Mouse (Mus musculus) kidney, embryonic 15.5 days (tissue): ENCODE results near the gene Heatr5a. TPM values are rescaled to one million over a fixed set of nuclear protein-coding genes. Genes with fewer than 3 reads are reported as not detected.

ENCODE experiments used
- ATAC-seq: fragments of 200-750 bp; cut with Nextera tagmentation; replicated peaks from 2 replicates; pipeline ENCODE4 v1.8.0; 2017; ENCODE audit warnings: moderate TSS enrichment; ENCODE audit not compliant: low FRiP score
- H3K27ac ChIP-seq: fragments of 300-500 bp; sonication (generic); 2 replicates; pipeline ENCODE4 v1.5.1; 2015; ENCODE audit warnings: mild to moderate bottlenecking, inconsistent platforms
- H3K27me3 ChIP-seq: fragments of 300-500 bp; sonication (generic); 2 replicates; pipeline ENCODE4 v1.6.1; 2015; ENCODE audit warnings: inconsistent platforms
- H3K36me3 ChIP-seq: fragments of 300-500 bp; sonication (generic); 2 replicates; pipeline ENCODE4 v1.6.1; 2015; ENCODE audit warnings: inconsistent platforms
- H3K4me1 ChIP-seq: fragments of 300-500 bp; sonication (generic); 2 replicates; pipeline ENCODE4 v1.6.1; 2015; ENCODE audit warnings: inconsistent platforms
- H3K4me2 ChIP-seq: fragments of 300-500 bp; sonication (generic); 2 replicates; pipeline ENCODE4 v1.6.1; 2015; ENCODE audit warnings: moderate library complexity, mild to moderate bottlenecking, inconsistent platforms
- H3K4me3 ChIP-seq: fragments of 300-500 bp; sonication (generic); replicated peaks from 2 replicates; pipeline ENCODE4 v1.5.1; 2015; ENCODE audit warnings: mild to moderate bottlenecking, inconsistent platforms
- H3K9ac ChIP-seq: fragments of 300-500 bp; sonication (generic); 2 replicates; pipeline ENCODE4 v1.6.1; 2015; ENCODE audit warnings: mild to moderate bottlenecking, inconsistent platforms
- H3K9me3 ChIP-seq: fragments of 300-500 bp; sonication (generic); replicated peaks from 2 replicates; pipeline ENCODE4 v1.6.1; 2016; ENCODE audit warnings: inconsistent platforms
- WGBS: fragments of 180-500 bp; shearing (Covaris S2); methylation state at CpG from one replicate; pipeline ENCODE4 v1.1.7; 2015; ENCODE audit warnings: mixed read lengths; 5-methylcytosine and 5-hydroxymethylcytosine counted together
- polyA plus RNA-seq: library from polyadenylated mRNA; unstranded; fragments of >200 nt; fragmentation: Nextera tagmentation; extraction: Ambion mirVana; gene quantifications from 2 replicates; pipeline ENCODE4 v1.2.1, GENCODE M21; 2015

Heatr5a gene
- polyA plus RNA-seq, 1 experiment from 2014 or later, result 11.0 TPM

DNA sequence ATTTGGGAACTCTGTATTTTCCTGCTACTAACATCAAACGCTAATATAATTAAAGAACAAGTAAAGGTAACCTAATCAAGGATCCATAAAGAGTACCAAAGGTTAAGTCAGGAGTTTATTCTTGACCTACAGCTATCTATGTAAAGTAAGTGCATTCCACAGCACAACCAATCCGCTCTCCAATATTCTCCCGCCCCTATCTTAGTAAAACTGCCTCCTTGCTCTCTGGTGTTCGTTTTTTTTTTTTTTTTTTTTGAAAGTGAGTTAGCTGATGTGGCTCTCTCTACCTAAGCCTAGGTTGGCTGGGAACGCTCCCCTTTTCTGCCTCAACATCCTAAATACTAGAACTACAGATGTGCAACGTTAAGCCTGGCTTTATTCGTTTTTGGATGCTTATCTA, 1.2 kb downstream of the Heatr5a start:
- no peaks in the 10 kb centered on the region for H3K27me3 ChIP-seq
- peaks cover 8% of the 10 kb centered on the region for H3K4me1 ChIP-seq
- no peaks in the 10 kb centered on the region for H3K36me3 ChIP-seq
- no peak for ATAC-seq
- 19% methylated on average over 7 of the region's 7 CpGs for whole genome bisulfite sequencing
- H3K27ac ChIP-seq, result no peak overlapping the region
- H3K4me2 ChIP-seq, result peak overlapping the region; percentile 53
- peak overlapping the region; percentile 81 for H3K4me3 ChIP-seq
- no peaks in the 10 kb centered on the region for H3K9me3 ChIP-seq
- H3K9ac ChIP-seq, result peak overlapping the region; percentile 77; the same call in 1 of the 2 replicates

DNA sequence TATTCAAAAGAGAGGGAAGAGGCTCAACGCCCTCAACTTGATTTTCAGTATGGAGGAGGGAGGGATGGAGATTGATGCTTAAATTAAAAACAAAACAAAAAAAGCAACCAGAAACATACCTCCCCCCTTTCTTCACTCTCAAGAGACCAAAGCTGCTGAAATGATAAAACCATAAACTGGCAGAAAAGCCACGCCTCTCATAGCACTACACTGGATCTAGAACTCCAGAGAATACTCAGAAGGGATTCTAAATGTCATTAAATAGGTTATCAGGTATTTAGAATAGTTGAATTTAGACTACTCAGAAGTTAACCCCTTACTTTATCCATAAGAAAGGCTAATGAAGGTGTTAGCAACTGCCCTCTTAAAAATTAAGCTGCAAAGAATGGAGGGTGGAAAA, 2.0 kb downstream of the Heatr5a start:
- ATAC-seq, result no peak
- Histone ChIP-seq H3K9ac (no peak overlapping the region), H3K27ac (no peak overlapping the region), H3K4me3 (no peak overlapping the region), H3K4me2 (no peak overlapping the region), H3K27me3 (no peaks in the 10 kb centered on the region), H3K36me3 (no peaks in the 10 kb centered on the region), H3K9me3 (no peaks in the 10 kb centered on the region), H3K4me1 (peaks cover 9% of the 10 kb centered on the region)
- 76% methylated on average over 2 of the region's 2 CpGs for WGBS

DNA sequence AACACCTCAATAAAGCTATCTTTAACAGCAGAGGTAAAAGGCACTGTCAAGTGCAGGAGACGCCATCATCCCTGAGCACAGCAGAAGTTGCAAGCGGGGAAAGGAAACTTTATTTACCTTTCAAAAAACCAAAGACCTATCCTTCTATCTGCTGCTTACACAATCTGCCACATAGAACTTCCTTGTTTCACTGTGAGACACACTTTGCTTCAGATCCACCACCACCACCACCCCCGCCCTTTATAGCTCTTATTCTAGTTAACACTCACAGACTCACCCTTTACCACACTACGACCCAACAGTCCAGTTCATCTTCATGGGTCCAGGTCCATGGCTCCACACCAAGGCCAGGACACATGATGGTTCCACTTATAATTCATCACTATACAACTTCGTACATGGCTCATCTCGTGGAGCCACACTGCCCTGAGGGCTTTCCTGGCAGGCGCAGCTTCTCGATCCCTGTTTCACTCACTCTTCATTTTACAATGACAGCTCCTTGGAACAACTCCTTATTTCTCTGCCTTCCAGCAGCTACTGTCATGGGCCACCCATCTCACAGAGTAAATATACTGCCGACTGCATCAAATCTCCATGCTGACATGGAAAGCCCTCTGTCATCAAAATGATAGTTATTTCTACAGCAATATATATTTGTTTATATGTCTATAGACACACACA, 3.1 kb downstream of the Heatr5a start:
- H3K4me3 ChIP-seq, result no peak overlapping the region
- H3K9ac ChIP-seq, result no peak overlapping the region
- H3K9me3 ChIP-seq, result no peaks in the 10 kb centered on the region
- no peak overlapping the region for H3K27ac ChIP-seq
- no peak overlapping the region for H3K4me2 ChIP-seq
- H3K36me3 ChIP-seq, result no peaks in the 10 kb centered on the region
- H3K4me1 ChIP-seq, result peaks cover 13% of the 10 kb centered on the region
- no peaks in the 10 kb centered on the region for H3K27me3 ChIP-seq
- ATAC-seq, result no peak
- 83% methylated on average over 9 of the region's 9 CpGs for WGBS

DNA sequence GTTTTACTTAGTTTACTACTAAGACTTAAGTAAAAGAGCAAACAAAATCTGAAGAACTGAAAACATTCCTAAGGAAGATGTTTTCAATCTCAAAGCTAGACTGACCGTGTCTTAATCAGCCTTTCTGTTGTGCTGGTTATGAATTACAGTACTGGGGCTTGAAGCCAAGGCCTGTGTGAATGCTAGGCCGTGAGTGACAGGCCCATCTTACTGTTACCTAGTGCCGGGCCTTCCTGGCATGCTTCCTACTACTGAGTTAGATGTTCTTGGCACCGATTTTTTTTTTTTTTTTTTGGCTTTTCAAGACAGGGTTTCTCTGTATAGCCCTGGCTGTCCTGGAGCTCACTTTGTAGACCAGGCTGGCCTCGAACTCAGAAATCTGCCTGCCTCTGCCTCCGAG, 13.5 kb downstream of the Heatr5a start:
- Histone ChIP-seq H3K4me3 (no peak overlapping the region), H3K36me3 (peaks cover 56% of the 10 kb centered on the region), H3K4me2 (no peak overlapping the region), H3K9ac (no peak overlapping the region), H3K4me1 (no peaks in the 10 kb centered on the region), H3K9me3 (no peaks in the 10 kb centered on the region), H3K27me3 (no peaks in the 10 kb centered on the region), H3K27ac (no peak overlapping the region)
- ATAC-seq, result no peak
- WGBS, result 83% methylated on average over 6 of the region's 6 CpGs

DNA sequence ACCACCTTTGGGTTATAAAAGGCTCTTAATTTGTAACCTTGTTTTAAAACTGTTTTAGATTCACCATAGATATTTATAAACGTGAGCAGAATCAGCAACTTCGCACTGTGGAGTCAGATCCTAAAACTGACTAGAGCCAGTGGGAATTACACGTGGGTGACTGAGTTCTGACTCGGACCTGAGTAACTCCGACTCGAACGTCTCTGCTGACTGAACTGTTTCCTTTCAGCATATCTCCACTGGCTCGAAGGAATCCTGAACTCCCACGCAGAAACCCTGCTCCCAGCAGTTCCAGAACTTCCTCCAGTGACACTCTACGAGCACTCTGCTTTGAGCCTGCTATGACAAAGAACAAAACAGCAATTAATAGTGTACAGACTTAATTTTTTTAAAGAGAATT, 18.8 kb downstream of the Heatr5a start:
- Histone ChIP-seq H3K9ac (no peak overlapping the region), H3K4me3 (no peak overlapping the region), H3K4me2 (no peak overlapping the region), H3K36me3 (peaks cover 79% of the 10 kb centered on the region), H3K9me3 (no peaks in the 10 kb centered on the region), H3K27ac (no peak overlapping the region), H3K4me1 (no peaks in the 10 kb centered on the region), H3K27me3 (no peaks in the 10 kb centered on the region)
- 0 out of 2 replicates have a peak, but pooled peaks have one; percentile 36 for ATAC-seq
- WGBS, result 39% methylated on average over 10 of the region's 10 CpGs

DNA sequence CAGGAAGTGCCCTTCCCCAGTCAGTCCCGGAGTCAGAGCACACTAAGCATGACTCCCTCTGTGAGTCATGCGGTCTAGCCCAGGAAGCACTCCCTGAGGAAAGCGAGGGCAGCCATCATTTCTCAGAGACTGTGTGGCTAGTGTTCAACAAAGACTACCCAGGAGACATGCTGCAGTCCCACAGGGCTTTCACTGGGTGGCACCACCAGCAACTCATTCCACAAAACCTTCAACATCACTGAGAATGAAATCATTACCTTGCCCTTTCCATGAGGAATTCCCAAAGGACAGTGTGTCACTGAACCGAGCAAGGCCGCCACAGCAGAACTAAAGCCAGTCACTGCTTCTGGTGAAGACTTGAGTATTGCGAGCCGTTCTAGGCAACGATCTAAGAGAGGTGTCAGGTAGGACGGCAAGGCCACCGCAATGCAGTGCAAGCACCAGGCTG, 23.6 kb downstream of the Heatr5a start:
- 83% methylated on average over 10 of the region's 10 CpGs for WGBS
- no peak overlapping the region for H3K27ac ChIP-seq
- H3K36me3 ChIP-seq, result peaks cover 69% of the 10 kb centered on the region
- H3K4me2 ChIP-seq, result no peak overlapping the region
- no peaks in the 10 kb centered on the region for H3K27me3 ChIP-seq
- no peak overlapping the region for H3K4me3 ChIP-seq
- no peak for ATAC-seq
- H3K4me1 ChIP-seq, result no peaks in the 10 kb centered on the region
- H3K9me3 ChIP-seq, result no peaks in the 10 kb centered on the region
- no peak overlapping the region for H3K9ac ChIP-seq

DNA sequence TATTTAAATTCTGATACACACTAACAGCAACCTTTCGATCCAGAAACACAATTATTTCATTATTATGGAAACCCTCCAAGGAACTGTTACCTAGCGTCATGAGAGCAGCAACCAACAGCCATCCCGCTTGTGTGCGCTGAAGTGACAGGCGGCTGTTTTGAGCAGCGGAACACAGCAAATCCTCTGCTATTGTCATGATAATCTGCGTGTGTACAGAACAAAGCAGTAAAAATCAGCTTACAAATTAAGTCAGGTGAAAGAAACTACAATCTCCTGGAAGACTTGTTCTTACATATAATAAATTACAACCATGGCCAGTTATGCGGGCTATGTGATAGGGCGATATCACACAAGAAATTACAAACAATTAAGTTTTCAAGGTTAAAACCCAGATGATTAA, 25.8 kb downstream of the Heatr5a start:
- Histone ChIP-seq H3K4me1 (no peaks in the 10 kb centered on the region), H3K27ac (no peak overlapping the region), H3K27me3 (no peaks in the 10 kb centered on the region), H3K9me3 (no peaks in the 10 kb centered on the region), H3K4me3 (no peak overlapping the region), H3K36me3 (peaks cover 59% of the 10 kb centered on the region), H3K9ac (no peak overlapping the region), H3K4me2 (no peak overlapping the region)
- WGBS, result 94% methylated on average over 9 of the region's 9 CpGs
- no peak for ATAC-seq

DNA sequence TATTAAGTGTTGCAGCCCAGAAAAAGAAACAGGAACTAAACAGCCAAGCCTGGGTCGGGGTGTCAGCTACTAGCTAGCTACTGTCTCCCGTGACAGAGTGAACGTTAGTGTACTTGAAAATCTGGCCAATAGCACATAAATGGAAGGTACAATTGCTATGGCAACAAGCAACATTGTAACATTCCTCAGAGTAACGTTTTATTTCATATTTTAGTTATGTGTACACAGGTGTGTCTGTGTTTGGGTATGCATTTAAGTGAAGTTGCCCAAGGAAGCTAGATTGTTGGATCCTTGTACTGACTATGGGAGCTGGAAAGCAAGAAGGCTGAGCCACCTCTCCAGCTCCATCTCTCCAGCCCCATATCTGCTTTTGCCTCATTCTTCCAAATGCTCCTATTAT, 31.3 kb downstream of the Heatr5a start:
- no peak overlapping the region for H3K9ac ChIP-seq
- no peaks in the 10 kb centered on the region for H3K4me1 ChIP-seq
- H3K27ac ChIP-seq, result no peak overlapping the region
- WGBS, result 85% methylated on average over 4 of the region's 4 CpGs
- no peak overlapping the region for H3K4me3 ChIP-seq
- no peak overlapping the region for H3K4me2 ChIP-seq
- no peaks in the 10 kb centered on the region for H3K9me3 ChIP-seq
- ATAC-seq, result no peak
- peaks cover 45% of the 10 kb centered on the region for H3K36me3 ChIP-seq
- H3K27me3 ChIP-seq, result no peaks in the 10 kb centered on the region

DNA sequence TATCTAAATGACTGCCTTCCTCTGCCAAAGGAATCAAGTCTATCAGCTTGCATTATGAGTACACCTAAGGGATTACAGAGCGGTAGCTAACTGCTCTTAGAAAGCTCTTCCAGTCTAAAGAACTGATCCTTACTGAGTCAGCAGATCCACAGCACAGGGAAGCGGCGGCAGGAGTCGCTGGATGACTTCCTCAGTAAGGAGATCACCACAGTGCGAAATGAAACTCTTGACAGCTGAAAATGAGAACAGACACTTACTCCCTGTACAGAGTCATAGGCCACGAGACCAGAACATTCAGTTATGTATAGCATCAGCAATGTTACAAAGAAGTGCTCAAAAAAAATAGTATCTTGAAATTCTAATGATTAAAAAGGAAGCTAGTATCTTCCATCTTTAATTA, 33.2 kb downstream of the Heatr5a start:
- H3K9me3 ChIP-seq, result no peaks in the 10 kb centered on the region
- no peak overlapping the region for H3K27ac ChIP-seq
- WGBS, result 71% methylated on average over 6 of the region's 6 CpGs
- ATAC-seq, result no peak
- H3K9ac ChIP-seq, result no peak overlapping the region
- H3K27me3 ChIP-seq, result no peaks in the 10 kb centered on the region
- H3K36me3 ChIP-seq, result peaks cover 42% of the 10 kb centered on the region
- no peaks in the 10 kb centered on the region for H3K4me1 ChIP-seq
- no peak overlapping the region for H3K4me2 ChIP-seq
- H3K4me3 ChIP-seq, result no peak overlapping the region

DNA sequence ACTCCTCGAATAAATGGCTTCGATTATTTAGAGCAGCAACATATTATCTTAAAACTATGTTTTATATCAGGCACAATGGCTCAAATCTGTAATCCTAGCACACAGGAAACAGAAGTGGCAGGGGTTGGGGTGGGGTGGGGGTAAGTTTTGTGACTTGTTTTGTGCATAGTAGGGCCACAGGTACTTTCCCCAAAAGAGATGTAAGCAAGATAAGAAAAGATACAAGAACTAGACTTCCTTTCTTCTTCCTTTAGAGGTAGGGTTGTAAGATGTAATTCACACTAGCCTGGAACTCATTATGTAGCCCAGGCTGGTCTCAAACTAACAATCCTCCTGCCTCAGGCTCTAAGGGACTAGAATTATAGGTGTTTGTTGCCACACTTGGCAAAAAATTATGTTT, 41.5 kb downstream of the Heatr5a start:
- WGBS, result 93% methylated on average over 2 of the region's 2 CpGs
- H3K27ac ChIP-seq, result no peak overlapping the region
- H3K27me3 ChIP-seq, result no peaks in the 10 kb centered on the region
- no peaks in the 10 kb centered on the region for H3K4me1 ChIP-seq
- ATAC-seq, result no peak
- H3K4me3 ChIP-seq, result no peak overlapping the region
- peaks cover 23% of the 10 kb centered on the region for H3K36me3 ChIP-seq
- no peak overlapping the region for H3K4me2 ChIP-seq
- H3K9ac ChIP-seq, result no peak overlapping the region
- H3K9me3 ChIP-seq, result no peaks in the 10 kb centered on the region

DNA sequence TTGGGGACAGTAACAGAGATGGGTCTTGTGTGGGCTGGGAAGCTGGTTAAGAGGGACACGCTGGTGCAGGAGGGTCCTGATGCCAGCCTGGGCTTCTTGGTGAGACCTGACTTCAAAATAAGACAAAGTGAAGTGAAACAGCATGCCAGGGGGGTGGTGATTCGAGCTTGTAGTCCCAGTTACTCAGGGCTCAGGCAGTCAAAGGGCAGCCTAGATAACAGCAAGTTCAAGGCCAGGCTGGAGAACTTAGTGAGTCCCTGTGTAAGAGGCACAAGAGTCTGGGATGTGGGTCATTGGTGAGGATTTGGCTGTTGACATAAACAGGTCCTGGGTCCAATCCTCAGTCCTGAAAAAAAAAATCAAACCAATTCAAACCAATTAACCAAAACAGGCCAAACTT, 53.9 kb downstream of the Heatr5a start:
- H3K4me2 ChIP-seq, result no peak overlapping the region
- no peak for ATAC-seq
- 90% methylated on average over 2 of the region's 2 CpGs for WGBS
- no peaks in the 10 kb centered on the region for H3K4me1 ChIP-seq
- H3K36me3 ChIP-seq, result peaks cover 70% of the 10 kb centered on the region
- no peak overlapping the region for H3K4me3 ChIP-seq
- H3K27ac ChIP-seq, result no peak overlapping the region
- H3K27me3 ChIP-seq, result no peaks in the 10 kb centered on the region
- no peaks in the 10 kb centered on the region for H3K9me3 ChIP-seq
- H3K9ac ChIP-seq, result no peak overlapping the region

DNA sequence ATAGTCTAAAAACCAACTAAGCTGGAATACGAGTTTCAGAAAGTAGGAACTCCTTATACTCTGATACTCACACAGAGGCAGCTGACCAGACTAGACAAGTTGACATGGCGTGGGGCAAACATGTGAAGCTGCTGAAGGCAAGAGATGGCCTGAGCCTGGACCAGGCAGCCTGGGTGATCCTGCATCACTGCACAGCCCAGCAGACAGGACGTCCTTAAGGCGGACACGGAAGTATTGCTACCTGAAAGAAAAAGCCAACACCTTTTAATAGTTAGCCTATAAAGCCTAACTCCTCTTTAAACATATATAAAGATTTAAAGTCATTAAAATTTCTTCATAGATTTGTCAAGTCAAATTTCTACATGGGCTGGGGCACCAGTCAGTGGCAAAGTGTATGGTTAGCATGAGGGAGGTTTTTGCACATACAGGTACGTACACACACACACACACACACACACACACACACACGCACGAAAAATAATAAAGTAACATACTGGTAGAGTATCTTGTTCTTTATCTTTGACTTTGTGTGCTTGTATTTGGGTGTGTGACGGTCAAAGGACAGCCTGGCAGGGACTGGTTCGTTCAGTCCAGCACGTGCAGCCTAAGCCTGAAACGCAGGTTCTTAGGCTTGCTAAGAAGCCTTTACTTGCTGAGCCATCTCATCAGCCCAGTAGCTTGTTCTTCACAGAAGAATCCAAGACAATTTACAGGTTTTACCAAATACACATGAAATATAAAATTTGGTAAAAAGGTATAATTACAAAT, 56.0 kb downstream of the Heatr5a start:
- Histone ChIP-seq H3K4me1 (no peaks in the 10 kb centered on the region), H3K4me2 (no peak overlapping the region), H3K27me3 (no peaks in the 10 kb centered on the region), H3K4me3 (no peak overlapping the region), H3K27ac (no peak overlapping the region), H3K9ac (no peak overlapping the region), H3K9me3 (no peaks in the 10 kb centered on the region), H3K36me3 (peaks cover 61% of the 10 kb centered on the region)
- ATAC-seq, result no peak
- WGBS, result 94% methylated on average over 12 of the region's 12 CpGs
